Mouse (Mus musculus) R1 (cell line): ENCODE results near the gene Golga4.
A peak's percentile ranks its signal among the peaks of the same experiment; 100 is the strongest.

Experiments used
- DNase-seq: peaks from one replicate; pipeline ENCODE4 v3.0.0-alpha.2; 2018; ENCODE audit warnings: low read depth, low spot score

Gene Golga4

GRCm38 (mm10) chr9:118506020-118506403 is at the start of gene Golga4:
Gene Golga4, plus strand, starts transcription at chr9:118506267.
- DNase-seq: peak; percentile 89

GRCm38 (mm10) chr9:118456405-118456804 is 49.7 kb upstream of the Golga4 start:
- no peak for DNase-seq

- DNase-seq: no peak
Observed at GRCm38 (mm10) chr9:118458039-118458438, 48.0 kb upstream of the Golga4 start.

- DNase-seq: no peak
Observed at GRCm38 (mm10) chr9:118464031-118464430, 42.0 kb upstream of the Golga4 start.

- DNase-seq: no peak
Observed at GRCm38 (mm10) chr9:118468301-118468700, 37.8 kb upstream of the Golga4 start.

- no peak for DNase-seq
Observed at GRCm38 (mm10) chr9:118469272-118469671, 36.8 kb upstream of the Golga4 start.

- no peak for DNase-seq
Observed at GRCm38 (mm10) chr9:118471296-118471695, 34.8 kb upstream of the Golga4 start.

GRCm38 (mm10) chr9:118476211-118476765 is 29.8 kb upstream of the Golga4 start:
- peak; percentile 35 for DNase-seq

- peak; percentile 55 for DNase-seq
Observed at GRCm38 (mm10) chr9:118476766-118477271, 29.2 kb upstream of the Golga4 start.

GRCm38 (mm10) chr9:118477281-118477931 is 28.7 kb upstream of the Golga4 start:
- peak; percentile 59 for DNase-seq

- peak; percentile 75 for DNase-seq
Observed at GRCm38 (mm10) chr9:118477961-118478360, 28.1 kb upstream of the Golga4 start, which contains the start of gene Eomes. Gene Eomes, plus strand, starts transcription at chr9:118478212.

- peak; percentile 87 for DNase-seq
Observed at GRCm38 (mm10) chr9:118478458-118478838, 27.6 kb upstream of the Golga4 start.

GRCm38 (mm10) chr9:118478839-118479507 is 27.1 kb upstream of the Golga4 start:
- peak; percentile 69 for DNase-seq

- no peak for DNase-seq
Observed at GRCm38 (mm10) chr9:118479508-118480291, 26.4 kb upstream of the Golga4 start.

- DNase-seq: no peak
Observed at GRCm38 (mm10) chr9:118480292-118480690, 25.8 kb upstream of the Golga4 start.

- peak; percentile 60 for DNase-seq
Observed at GRCm38 (mm10) chr9:118482210-118482609, 23.9 kb upstream of the Golga4 start.

GRCm38 (mm10) chr9:118486361-118487095 is 19.5 kb upstream of the Golga4 start:
- DNase-seq: peak; percentile 66

GRCm38 (mm10) chr9:118487096-118487395 is 19.0 kb upstream of the Golga4 start:
- DNase-seq: no peak

- DNase-seq: peak; percentile 31
Observed at GRCm38 (mm10) chr9:118487636-118488035, 18.4 kb upstream of the Golga4 start.

GRCm38 (mm10) chr9:118488138-118488895 is 17.8 kb upstream of the Golga4 start:
- peak; percentile 93 for DNase-seq
